Mouse (Mus musculus) neural tube, embryonic 12.5 days (tissue): ENCODE data around the gene Tgfbr3. TPM values are rescaled to one million over a fixed set of nuclear protein-coding genes. Genes with fewer than 3 reads are reported as not detected.

ENCODE experiments used
- ATAC-seq: fragments of 200-750 bp; cut with Nextera tagmentation; 2 replicates; pipeline ENCODE4 v1.8.0; 2017; ENCODE audit warnings: low read depth, mild to moderate bottlenecking, moderate TSS enrichment, moderate library complexity; ENCODE audit not compliant: low FRiP score
- H3K27ac ChIP-seq: fragments of 300-500 bp; sonication (generic); 2 replicates; pipeline ENCODE4 v1.5.1; 2016
- H3K27me3 ChIP-seq: fragments of 300-500 bp; sonication (generic); replicated peaks from 2 replicates; pipeline ENCODE4 v1.6.1; 2016; ENCODE audit warnings: mild to moderate bottlenecking
- H3K36me3 ChIP-seq: fragments of 300-500 bp; sonication (generic); 2 replicates; pipeline ENCODE4 v1.6.1; 2016; ENCODE audit warnings: mild to moderate bottlenecking
- H3K4me1 ChIP-seq: fragments of 300-500 bp; sonication (generic); 2 replicates; pipeline ENCODE4 v1.6.1; 2016
- H3K4me2 ChIP-seq: fragments of 300-500 bp; sonication (generic); replicated peaks from 2 replicates; pipeline ENCODE4 v1.6.1; 2016; ENCODE audit warnings: mild to moderate bottlenecking
- H3K4me3 ChIP-seq: fragments of 300-500 bp; sonication (generic); 2 replicates; pipeline ENCODE4 v1.5.1; 2016
- H3K9ac ChIP-seq: fragments of 300-500 bp; sonication (generic); 2 replicates; pipeline ENCODE4 v1.6.1; 2016; ENCODE audit warnings: mild to moderate bottlenecking
- H3K9me3 ChIP-seq: fragments of 300-500 bp; sonication (generic); 2 replicates; pipeline ENCODE4 v1.6.1; 2016; ENCODE audit warnings: mild to moderate bottlenecking
- WGBS: fragments of 180-500 bp; shearing (Covaris S2); methylation state at CpG from one replicate; pipeline ENCODE4 v1.1.7; 2016; 5-methylcytosine and 5-hydroxymethylcytosine counted together
- polyA plus RNA-seq: library from polyadenylated mRNA; unstranded; fragments of >200 nt; fragmentation: Nextera tagmentation; extraction: Ambion mirVana; gene quantifications from 2 replicates; pipeline ENCODE4 v1.2.1, GENCODE M21; 2016

The Tgfbr3 gene
- polyA plus RNA-seq, 1 experiment from 2014 or later = 8.8 TPM

DNA sequence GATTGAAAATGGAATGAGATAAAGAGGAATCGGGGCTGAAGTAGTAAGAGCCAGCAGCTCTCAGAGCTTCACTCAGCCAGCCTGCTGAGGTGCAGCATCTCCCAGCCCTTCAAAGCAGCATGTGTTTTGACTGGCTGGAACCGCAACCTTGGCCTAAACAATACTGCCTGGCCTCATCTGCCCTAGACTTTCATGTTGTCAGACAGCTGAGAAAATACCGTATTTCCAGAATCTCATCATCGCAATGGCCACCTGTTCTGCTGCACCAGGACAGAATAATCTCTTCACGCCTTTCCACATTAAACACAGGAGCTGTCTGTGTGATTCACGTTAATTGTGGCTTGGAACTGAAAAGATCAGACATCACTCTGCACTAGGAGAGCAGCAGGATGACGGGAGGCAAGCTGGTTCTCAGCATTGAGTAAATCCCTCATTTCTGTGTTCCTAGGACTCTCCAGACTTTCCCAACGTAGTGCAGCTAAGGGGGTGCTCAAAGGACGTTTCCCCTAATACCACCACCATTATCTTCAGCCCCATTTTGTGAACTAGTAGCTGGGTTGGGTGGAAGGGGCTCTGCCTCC is 145.1 kb downstream of the Tgfbr3 start:
- Histone ChIP-seq H3K27ac (no peak overlapping the region), H3K36me3 (no peaks in the 10 kb centered on the region), H3K4me2 (no peak overlapping the region), H3K9me3 (no peaks in the 10 kb centered on the region), H3K27me3 (no peaks in the 10 kb centered on the region), H3K4me1 (peaks cover 24% of the 10 kb centered on the region), H3K4me3 (no peak overlapping the region), H3K9ac (no peak overlapping the region)
- ATAC-seq = no peak
- 30% methylated on average over 9 of the region's 9 CpGs for WGBS

DNA sequence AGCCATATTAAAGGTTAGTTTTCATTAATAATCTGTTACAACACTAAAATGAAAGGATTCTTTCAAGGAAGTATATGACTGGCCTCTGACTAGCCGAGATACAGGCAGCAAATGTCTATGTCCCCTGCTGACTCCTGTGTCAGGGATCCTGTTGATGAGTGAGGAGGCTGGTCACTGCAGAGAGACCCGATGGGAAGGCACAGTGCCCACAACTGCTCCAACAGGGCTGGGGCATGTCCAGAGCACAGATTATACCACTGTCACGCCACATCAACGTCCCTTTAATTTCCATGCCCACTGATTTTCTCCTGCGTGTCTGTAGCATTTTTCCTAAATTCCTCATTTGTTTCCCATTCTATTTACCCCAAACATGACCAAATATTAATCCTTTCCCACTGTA is 146.0 kb downstream of the Tgfbr3 start:
- no peak overlapping the region for H3K27ac ChIP-seq
- H3K9ac ChIP-seq = no peak overlapping the region
- no peaks in the 10 kb centered on the region for H3K9me3 ChIP-seq
- 80% methylated on average over 5 of the region's 5 CpGs for WGBS
- H3K27me3 ChIP-seq = no peaks in the 10 kb centered on the region
- no peak overlapping the region for H3K4me3 ChIP-seq
- H3K36me3 ChIP-seq = no peaks in the 10 kb centered on the region
- peaks cover 23% of the 10 kb centered on the region for H3K4me1 ChIP-seq
- no peak overlapping the region for H3K4me2 ChIP-seq
- ATAC-seq = no peak

DNA sequence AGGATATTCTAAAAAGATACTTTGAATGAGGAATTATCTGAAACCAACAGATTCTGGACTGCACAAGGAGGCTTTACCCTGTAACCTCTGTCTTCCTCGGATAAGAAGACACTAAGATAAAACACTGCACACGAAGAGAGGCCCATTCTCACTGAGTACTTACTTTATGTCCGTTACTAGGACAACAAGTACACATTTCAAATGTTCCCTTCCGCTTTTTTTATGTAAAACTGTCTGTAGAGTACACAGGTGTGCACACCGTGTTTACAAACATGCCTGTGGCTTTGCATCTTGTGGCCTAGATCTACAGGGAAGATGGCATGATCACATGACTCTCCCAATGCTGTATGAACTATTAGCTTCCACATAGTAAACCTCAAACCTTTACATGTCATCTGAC is 146.6 kb downstream of the Tgfbr3 start:
- H3K4me2 ChIP-seq = no peak overlapping the region
- no peak for ATAC-seq
- H3K4me1 ChIP-seq = peaks cover 17% of the 10 kb centered on the region

DNA sequence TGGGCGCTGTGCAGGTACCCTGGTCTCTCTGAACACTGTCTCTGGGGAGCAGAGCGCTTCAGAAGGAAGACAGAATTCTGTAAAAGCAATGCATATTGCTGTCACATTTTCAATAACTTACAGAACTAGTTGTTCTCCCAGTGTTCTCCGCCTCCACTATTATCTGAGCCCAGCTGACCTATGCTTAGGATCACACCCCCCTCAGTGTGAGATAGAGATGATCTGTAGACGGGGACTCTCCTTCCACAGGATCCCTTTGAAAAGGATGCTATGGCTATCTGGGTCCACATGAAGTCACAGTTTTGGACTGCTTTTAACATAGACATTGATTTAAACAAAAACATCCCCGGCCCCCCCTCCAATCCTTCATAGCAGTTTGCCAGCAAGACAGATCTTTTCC is 148.1 kb downstream of the Tgfbr3 start:
- Histone ChIP-seq H3K4me1 (peaks cover 10% of the 10 kb centered on the region), H3K27me3 (no peaks in the 10 kb centered on the region), H3K27ac (no peak overlapping the region)

More for the DNA sequence above, 146.6 kb downstream of the Tgfbr3 start:
- Histone ChIP-seq H3K27ac (no peak overlapping the region), H3K36me3 (no peaks in the 10 kb centered on the region), H3K9me3 (no peaks in the 10 kb centered on the region), H3K27me3 (no peaks in the 10 kb centered on the region), H3K9ac (no peak overlapping the region), H3K4me3 (no peak overlapping the region)
- 89% methylated on average over 5 of the region's 5 CpGs for WGBS

DNA sequence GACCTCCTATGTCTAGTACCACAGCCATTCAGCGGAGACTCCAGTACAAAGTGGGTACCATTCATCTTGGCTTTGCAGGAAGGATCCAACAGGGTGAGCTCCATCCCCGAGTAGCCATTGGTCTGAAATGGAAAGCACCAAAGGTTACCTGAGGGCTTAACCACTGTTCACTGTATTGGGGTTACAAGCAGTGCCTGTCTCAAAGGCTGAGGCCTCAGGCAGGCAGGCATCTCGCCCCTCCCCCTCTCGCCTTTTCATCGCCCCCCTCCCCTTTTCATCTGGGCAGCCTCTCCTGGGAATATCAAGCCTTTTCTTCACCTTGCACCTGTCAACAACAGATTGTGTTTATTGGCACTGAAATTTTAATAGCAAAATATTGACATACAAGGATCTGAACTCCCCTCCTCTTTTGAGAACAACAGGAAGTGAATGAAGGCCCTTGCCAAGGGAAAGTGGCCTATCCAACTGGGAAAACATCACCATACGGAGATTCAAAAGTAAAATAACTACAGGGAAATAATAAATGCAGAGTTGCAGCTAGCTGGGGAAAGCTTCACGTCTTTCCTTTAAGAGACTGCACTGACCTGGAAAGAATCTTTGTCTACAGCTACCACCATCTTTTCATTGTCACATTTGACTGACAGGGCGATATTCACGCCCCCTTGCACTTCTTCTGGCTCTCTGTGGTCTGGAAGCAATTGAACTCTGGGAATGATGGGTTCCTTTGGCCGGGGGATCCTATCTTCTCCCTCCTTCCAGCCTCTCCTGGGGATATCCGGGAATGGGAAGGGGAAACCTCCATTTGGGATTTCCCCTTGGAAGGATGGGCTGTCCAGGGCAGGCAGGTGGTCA is 149.4 kb downstream of the Tgfbr3 start:
- WGBS = 72% methylated on average over 11 of the region's 11 CpGs
- Histone ChIP-seq H3K4me2 (no peak overlapping the region), H3K4me1 (peaks cover 10% of the 10 kb centered on the region), H3K4me3 (no peak overlapping the region), H3K27me3 (no peaks in the 10 kb centered on the region), H3K36me3 (no peaks in the 10 kb centered on the region), H3K27ac (no peak overlapping the region), H3K9ac (no peak overlapping the region), H3K9me3 (no peaks in the 10 kb centered on the region)
- no peak for ATAC-seq

More for the DNA sequence above, 148.1 kb downstream of the Tgfbr3 start:
- Histone ChIP-seq H3K4me2 (no peak overlapping the region), H3K4me3 (no peak overlapping the region), H3K9me3 (no peaks in the 10 kb centered on the region), H3K36me3 (no peaks in the 10 kb centered on the region), H3K9ac (no peak overlapping the region)
- no peak for ATAC-seq
- 83% methylated on average over 5 of the region's 5 CpGs for WGBS

DNA sequence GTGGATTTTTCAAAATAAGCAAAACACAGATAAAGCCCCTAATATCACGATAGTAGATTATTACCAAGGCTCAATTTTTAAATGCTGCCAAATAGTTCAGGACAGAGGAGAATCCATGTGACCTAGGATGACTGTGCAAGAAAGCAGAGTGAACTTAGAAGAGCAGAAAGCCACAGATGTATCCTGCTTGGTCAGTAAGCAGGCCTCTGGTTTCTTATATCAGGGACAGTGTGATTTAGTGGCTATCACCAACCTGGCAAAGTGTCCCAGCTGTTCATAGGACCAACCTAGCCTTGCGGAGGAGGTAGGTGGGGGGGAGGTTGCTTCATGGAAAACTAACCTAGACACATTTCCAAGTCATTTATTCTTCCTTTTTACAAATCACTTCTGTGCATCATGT is 156.1 kb downstream of the Tgfbr3 start:
- H3K4me1 ChIP-seq = no peaks in the 10 kb centered on the region
- H3K27ac ChIP-seq = no peak overlapping the region
- no peak for ATAC-seq
- H3K9ac ChIP-seq = no peak overlapping the region
- WGBS = 92% methylated on average over 2 of the region's 2 CpGs
- H3K27me3 ChIP-seq = no peaks in the 10 kb centered on the region
- H3K4me2 ChIP-seq = no peak overlapping the region
- no peaks in the 10 kb centered on the region for H3K36me3 ChIP-seq
- no peak overlapping the region for H3K4me3 ChIP-seq
- H3K9me3 ChIP-seq = no peaks in the 10 kb centered on the region

DNA sequence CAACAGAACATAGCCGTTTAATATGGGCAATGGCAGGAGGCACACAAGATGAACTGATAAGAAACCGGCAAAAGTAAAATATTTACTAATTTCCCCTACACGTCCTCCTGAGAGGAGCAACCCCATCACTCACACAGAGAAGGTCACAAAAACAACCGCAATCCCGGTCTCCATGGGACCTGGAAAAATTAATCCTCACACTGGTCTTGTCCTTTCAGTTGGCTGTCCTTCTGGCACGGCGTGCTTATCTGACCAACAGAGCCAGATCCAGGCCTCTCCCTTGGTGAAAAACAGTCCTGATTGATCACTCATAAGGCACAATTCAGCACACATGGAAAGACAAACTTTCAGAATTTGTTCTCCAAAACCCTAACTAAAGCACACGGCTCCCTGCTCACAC is 157.2 kb downstream of the Tgfbr3 start:
- no peaks in the 10 kb centered on the region for H3K27me3 ChIP-seq
- no peaks in the 10 kb centered on the region for H3K4me1 ChIP-seq
- no peaks in the 10 kb centered on the region for H3K9me3 ChIP-seq
- H3K27ac ChIP-seq = no peak overlapping the region
- 78% methylated on average over 8 of the region's 8 CpGs for WGBS
- H3K36me3 ChIP-seq = no peaks in the 10 kb centered on the region
- no peak overlapping the region for H3K9ac ChIP-seq
- no peak overlapping the region for H3K4me3 ChIP-seq
- H3K4me2 ChIP-seq = no peak overlapping the region
- no peak for ATAC-seq

DNA sequence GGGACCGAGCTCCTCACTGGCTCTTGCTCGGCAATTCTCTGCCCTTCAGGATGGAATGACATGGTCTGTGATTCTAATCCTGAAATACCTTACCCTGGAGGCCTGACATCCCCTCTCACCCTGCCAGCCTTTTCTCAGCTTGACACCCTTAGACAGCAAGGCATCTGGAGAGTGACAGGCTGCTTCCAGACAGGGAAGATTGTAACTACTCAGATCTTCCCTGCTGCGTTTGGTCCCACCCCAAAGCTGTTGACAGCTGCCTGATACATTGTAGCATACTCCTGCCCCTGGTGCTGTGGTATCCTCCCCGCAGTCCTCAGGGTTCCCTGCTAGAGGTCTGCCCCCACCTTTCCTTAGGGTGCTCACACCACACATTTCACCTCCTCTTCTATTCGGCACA is 160.1 kb downstream of the Tgfbr3 start:
- Histone ChIP-seq H3K27ac (no peak overlapping the region), H3K27me3 (no peaks in the 10 kb centered on the region), H3K9me3 (no peaks in the 10 kb centered on the region), H3K4me1 (peaks cover 6% of the 10 kb centered on the region), H3K4me3 (no peak overlapping the region), H3K9ac (no peak overlapping the region), H3K36me3 (no peaks in the 10 kb centered on the region), H3K4me2 (no peak overlapping the region)
- WGBS = 56% methylated on average over 5 of the region's 5 CpGs
- no peak for ATAC-seq

DNA sequence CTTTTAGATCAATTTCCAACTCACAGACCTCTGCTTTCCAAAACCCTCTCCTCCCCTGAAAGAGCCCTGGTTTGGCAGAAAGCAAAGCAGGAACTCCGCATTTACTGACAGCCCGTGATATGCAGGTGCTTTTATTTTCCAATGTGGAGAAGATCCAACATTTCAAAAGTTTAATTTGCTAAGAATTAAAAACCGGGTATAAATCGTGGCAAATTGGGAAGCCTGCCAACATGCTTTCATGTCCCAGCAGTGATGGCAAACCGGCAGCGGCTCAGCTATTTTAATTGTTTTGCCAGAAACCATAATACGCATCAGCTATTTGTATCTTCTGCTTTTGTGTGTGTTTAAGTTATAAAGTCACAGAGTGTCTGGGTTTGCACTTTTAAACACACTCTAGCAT is 162.9 kb downstream of the Tgfbr3 start:
- no peak overlapping the region for H3K4me2 ChIP-seq
- H3K27ac ChIP-seq = no peak overlapping the region
- H3K36me3 ChIP-seq = no peaks in the 10 kb centered on the region
- no peak for ATAC-seq
- H3K9ac ChIP-seq = no peak overlapping the region
- peaks cover 6% of the 10 kb centered on the region for H3K4me1 ChIP-seq
- H3K9me3 ChIP-seq = no peaks in the 10 kb centered on the region
- no peak overlapping the region for H3K4me3 ChIP-seq
- no peaks in the 10 kb centered on the region for H3K27me3 ChIP-seq
- 72% methylated on average over 7 of the region's 7 CpGs for WGBS

DNA sequence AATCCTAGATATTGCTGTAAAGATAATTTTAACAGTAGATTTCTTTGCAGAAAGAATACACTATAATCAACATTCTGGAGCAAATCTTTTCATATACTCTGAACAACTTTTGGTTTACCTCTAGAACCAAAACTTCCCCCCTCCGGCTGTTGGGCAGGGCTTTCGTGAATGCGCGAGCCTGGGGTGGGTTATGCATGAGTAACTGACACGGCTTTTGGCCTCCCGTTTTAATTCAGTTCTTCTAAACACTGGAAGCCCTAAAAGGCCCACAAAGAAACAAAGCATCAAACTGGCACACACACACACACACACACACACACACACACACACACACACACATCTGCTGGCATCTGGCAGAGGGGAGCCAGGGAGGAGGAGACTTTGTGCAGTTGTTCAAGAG is 164.3 kb downstream of the Tgfbr3 start:
- no peak for ATAC-seq

DNA sequence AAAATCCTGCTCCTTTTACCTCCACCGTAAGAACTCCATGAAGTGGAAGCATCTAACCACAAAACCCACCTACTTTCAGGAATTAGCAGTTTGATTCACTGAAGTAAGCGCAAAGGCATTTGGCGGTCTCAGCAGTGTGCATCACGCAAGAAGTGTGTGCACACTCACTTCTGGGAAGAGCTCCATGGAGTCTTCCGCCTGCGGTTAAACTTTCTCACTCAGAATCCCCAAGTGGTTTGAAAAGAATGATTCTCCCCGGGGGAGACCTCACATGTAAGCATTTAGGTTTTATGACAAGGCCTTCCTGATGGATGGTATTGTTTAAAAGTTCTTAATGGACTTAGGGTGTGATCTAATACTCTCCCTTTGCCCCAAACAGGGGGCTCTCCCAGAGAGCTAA is 164.9 kb downstream of the Tgfbr3 start:
- no peaks in the 10 kb centered on the region for H3K36me3 ChIP-seq
- H3K4me3 ChIP-seq = no peak overlapping the region
- H3K27me3 ChIP-seq = no peaks in the 10 kb centered on the region
- no peaks in the 10 kb centered on the region for H3K9me3 ChIP-seq
- H3K9ac ChIP-seq = no peak overlapping the region
- no peak for ATAC-seq
- peaks cover 6% of the 10 kb centered on the region for H3K4me1 ChIP-seq
- H3K27ac ChIP-seq = no peak overlapping the region
- WGBS = 74% methylated on average over 7 of the region's 7 CpGs
- no peak overlapping the region for H3K4me2 ChIP-seq

More for the DNA sequence above, 164.3 kb downstream of the Tgfbr3 start:
- peaks cover 6% of the 10 kb centered on the region for H3K4me1 ChIP-seq
- H3K27me3 ChIP-seq = no peaks in the 10 kb centered on the region
- H3K27ac ChIP-seq = no peak overlapping the region
- H3K9me3 ChIP-seq = no peaks in the 10 kb centered on the region
- H3K9ac ChIP-seq = no peak overlapping the region
- H3K36me3 ChIP-seq = no peaks in the 10 kb centered on the region
- WGBS = 65% methylated on average over 6 of the region's 6 CpGs
- H3K4me2 ChIP-seq = no peak overlapping the region
- no peak overlapping the region for H3K4me3 ChIP-seq

DNA sequence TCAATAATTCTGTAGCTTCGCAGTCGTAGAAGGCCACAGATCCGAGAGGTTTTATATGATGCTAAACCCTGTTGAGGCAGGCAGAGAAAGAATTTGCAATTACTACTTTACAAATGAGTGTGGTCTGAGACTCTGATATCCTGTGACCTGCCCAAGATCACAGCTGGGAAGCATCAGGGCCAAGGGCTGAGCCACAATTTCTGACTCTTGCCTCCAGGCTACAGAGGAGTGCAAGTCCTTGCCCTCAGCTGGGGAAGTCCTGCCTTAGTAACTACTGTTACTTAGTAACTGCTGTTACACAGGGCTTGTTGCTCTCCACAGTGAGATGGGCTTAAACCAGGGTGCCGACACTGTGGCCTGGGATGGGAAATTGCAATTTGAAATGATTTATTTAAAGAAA is 166.8 kb downstream of the Tgfbr3 start:
- H3K9ac ChIP-seq = no peak overlapping the region
- no peaks in the 10 kb centered on the region for H3K36me3 ChIP-seq
- no peak for ATAC-seq
- 93% methylated on average over 4 of the region's 4 CpGs for WGBS
- no peaks in the 10 kb centered on the region for H3K27me3 ChIP-seq
- no peak overlapping the region for H3K27ac ChIP-seq
- H3K4me1 ChIP-seq = peaks cover 6% of the 10 kb centered on the region
- H3K9me3 ChIP-seq = no peaks in the 10 kb centered on the region
- H3K4me2 ChIP-seq = no peak overlapping the region
- no peak overlapping the region for H3K4me3 ChIP-seq

DNA sequence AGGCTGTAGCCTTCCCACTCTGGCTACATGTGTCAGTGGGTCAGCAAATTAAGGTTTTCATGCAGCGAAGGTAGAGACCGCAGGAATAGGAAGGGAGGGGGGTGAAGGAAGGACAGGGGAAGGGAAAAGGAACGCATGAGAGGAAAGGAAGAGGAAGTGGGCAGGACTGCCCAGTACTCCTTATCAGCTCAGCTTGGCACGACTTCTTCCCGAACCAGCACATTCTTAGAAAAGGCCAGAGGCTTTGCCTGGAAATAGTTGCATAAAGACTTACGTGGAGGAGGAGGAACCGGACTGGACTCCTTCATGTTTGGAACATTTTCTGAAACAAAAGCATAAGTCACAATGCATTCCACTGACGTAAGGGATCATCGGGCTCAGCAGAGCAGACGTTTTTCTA is 168.3 kb downstream of the Tgfbr3 start:
- Histone ChIP-seq H3K4me1 (peaks cover 6% of the 10 kb centered on the region), H3K27me3 (no peaks in the 10 kb centered on the region), H3K9ac (no peak overlapping the region), H3K9me3 (no peaks in the 10 kb centered on the region), H3K4me2 (no peak overlapping the region), H3K27ac (no peak overlapping the region), H3K4me3 (no peak overlapping the region), H3K36me3 (no peaks in the 10 kb centered on the region)
- 80% methylated on average over 10 of the region's 10 CpGs for WGBS
- ATAC-seq = no peak
